Mouse (Mus musculus): Measurements from ENCODE around the gene Camk1.

DNA sequence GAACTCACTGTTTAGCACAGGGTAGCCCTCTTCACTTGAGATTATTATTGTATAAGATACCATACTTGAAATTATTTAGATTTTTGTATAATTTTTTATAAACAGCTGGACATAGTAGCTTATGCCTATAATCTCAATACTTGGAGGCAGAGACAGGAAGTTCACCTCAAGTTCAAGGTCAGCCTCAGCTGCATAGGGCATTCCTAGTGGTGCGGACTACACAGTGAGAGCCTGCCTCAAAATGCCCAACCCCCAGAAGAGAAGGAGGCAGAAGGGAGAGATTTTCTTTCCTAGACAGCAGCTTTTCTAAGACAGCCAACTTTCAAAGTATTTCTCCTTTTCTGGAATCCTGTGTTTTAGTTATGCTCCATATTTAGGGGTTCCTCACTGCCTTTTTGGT lies 7.4 kb upstream of the Camk1 start:
- no peak for TF ChIP-seq MAX (IDR thresholded peaks at IDR 0.05)
- no peak for TF ChIP-seq CTCF (IDR thresholded peaks at IDR 0.05; ENCODE audit: control insufficient read depth, insufficient read depth, insufficient read length)
- no peak for TF ChIP-seq USF1 (IDR thresholded peaks at IDR 0.05; ENCODE audit: low read depth)
- TF ChIP-seq FOSL1 (IDR thresholded peaks at IDR 0.05; ENCODE audit: insufficient read depth, low read length, poor library complexity, severe bottlenecking), result no peak
- TF ChIP-seq CEBPB (IDR thresholded peaks at IDR 0.05; ENCODE audit: low read depth), result no peak
- no peak for TF ChIP-seq MYOG (IDR thresholded peaks at IDR 0.05; ENCODE audit: control insufficient read depth, extremely low read depth, insufficient read length)
- TF ChIP-seq MYOD1 (IDR thresholded peaks at IDR 0.05; ENCODE audit: control insufficient read depth, insufficient read length, low read depth), result no peak

All from C2C12 (cell line).